Mouse (Mus musculus) cerebellum, adult 9-11 months (tissue): ENCODE data around the gene Kifap3.
"Not testable (repeated sequence)": the region's sequence is repeated elsewhere in the genome, so short reads cannot be mapped to it uniquely, and the experiment has no call there.

ENCODE experiments used
- DNase-seq: peaks from one replicate; pipeline ENCODE4 v3.0.0; 2022

The Kifap3 gene

DNA sequence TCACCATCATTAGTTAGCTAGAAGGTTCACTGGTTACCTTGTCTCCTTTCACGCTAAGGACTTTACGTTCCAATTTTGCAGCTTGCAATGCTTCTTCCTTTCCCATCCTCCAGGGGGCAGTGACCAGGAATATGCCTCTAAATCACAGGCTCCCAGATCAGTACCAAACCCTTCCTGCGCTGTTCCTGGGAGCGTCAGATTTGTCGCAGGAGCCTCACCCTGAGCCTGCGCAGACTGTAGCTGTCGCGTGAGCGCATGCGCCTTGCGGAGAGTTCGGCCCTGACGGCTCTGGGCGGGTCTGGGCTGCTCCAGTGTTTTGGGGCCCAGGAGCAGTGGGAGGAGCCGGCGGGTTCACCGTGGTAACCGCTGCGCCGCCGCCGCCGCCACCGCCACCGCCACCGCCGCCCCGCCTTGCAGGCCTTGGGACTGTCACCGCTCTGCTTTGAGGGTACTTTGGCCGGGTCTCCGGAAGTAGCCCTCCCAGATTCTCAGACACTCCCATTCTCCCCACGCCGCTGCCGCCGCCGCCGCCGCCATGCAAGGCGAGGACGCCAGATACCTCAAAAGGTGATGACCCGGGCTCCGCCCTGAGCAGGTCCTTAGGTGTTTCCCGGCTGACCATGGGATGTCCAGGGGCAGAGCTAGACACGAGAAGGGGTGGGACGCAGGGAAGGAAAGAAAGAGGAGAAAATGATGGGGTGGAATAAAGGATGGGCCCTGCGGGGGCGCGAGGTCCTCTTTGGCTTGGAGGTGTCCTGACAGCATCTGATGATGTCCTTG is at the start of gene Kifap3:
Gene Kifap3 (plus strand): TSS at position 248 of the 780 bp plus-strand sequence.
- peak; percentile 99 for DNase-seq

DNA sequence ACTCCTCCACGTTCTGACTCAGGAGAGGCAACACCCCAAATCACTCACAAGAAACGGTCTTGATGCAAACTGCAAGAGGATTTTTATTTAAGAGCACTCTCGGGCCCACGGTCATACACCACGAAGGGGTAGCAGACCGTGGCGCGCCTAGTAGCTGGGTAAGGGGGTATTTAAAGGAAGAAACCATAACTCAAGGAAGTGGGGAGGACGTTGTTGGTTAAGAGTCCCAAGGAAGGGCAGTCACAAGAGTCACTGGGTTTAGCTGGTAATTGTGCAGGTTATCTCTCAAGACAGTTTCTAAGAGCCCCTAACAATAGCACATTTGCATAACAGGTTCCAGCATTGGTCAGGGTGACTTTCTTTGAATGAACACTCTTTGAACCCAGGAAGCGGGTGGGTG is 48.2 kb upstream of the Kifap3 start:
- not testable (repeated sequence) for DNase-seq

DNA sequence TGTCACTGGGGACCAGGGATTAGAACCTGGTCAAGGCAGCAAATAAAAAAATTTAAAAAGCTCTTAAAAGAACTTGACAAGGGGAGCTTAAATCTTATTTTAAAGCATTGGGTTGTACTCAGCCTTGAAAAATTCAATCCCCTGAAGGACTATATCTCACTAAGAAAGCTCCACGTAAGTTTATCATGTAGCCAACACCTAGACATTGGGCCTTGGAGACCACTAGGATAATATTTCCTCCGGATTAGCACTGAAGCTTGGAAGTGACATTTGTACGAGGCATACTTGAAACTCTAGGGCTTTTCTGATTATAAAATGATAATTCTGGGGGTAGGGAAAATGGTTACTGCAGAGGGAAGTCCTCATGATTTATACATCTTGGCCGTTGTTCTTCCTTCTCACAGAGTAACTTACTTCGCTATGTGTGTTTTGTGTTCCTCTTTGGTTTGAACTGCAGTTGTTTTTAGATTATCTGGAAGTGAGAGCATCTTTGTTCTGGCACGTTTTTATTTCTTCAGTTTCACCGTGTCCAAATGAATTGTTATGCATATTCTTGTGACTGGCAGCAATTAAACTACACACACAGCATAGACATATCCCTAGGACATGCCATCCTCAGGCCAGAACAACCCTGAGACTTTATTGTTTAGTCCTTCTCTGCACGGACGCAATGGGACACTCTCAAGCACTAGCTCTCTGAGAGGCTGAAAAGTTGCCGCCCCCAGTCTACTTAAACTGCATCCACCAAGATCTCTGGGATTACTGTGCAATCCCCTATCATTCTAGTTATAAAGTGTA is 42.7 kb upstream of the Kifap3 start:
- no peak for DNase-seq

DNA sequence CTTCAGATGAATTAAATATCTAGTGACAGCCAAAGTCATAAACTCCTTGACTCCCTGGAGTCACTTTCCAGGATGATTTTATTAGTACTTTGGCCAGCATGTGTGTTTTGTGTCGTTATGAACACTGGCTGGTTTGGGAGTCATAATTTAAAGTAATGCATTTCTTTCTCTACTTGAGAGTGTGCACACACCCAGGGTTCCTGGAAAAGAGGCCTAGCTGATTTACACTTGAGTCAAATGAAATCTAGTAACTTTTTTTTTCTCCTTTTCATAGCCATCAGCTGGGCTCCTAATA is 42.2 kb upstream of the Kifap3 start:
- no peak for DNase-seq

DNA sequence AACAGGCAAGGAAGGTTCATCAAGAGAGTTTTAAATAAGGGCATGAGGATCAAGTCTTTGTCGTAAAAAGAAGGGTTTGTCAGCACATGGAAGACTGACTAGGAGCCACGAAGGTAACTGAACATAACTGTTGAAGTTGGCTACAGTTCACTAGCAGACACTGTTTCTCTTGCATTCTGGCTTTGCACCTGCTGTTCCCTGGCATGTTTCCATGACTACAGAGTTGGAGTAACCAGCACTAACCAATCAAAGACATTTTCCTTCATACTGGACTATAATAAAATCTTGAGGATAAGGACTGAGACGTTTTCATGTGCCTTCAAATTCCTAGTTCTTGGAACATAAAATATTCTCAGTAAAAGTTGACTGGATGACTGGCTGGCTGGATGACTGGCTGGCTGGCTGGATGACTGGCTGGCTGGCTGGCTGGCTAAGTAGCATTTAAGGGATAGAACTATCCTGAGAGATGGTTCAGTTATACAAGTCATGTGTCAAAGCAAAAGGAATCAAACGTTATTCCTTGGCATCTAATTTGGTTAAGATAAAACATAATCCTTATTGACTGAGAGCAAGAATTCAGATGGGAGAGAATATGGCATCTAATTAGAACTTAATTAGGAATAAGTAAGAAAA is 27.9 kb upstream of the Kifap3 start:
- no peak for DNase-seq

DNA sequence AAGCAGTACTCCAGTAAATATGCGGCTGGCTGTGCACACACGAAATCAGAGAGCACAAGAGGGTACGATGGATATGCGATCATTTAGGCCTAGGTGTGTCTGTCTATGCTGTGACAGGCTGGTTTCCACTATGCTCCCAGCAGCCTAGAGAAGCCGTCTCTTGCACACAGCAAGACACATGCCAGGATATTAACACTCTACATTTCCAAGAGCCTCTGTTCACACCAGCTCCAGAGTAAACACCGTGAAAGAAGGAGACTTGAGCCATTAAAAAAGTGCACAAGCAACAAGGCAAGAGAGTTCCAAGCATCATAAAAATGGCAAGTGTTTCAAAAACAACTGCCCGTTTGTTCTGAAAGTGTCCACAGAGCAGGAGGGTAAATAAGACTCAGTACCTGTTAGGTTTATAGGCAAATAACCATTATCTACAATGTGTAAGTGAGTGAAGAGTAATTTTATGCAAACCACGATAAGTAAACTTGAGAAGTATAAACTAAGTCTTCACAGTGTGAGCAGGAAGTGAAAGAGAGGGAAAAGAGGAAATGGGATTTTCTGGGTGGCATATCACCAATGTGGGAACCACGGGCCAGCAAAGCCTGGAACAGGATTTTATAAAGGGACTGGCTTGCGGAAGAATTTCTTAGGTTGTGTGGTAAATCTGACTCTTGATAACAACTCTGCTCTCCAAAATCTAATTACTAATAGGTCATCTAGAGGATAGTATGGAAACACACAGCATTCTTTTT is 21.7 kb upstream of the Kifap3 start:
- DNase-seq, result no peak

DNA sequence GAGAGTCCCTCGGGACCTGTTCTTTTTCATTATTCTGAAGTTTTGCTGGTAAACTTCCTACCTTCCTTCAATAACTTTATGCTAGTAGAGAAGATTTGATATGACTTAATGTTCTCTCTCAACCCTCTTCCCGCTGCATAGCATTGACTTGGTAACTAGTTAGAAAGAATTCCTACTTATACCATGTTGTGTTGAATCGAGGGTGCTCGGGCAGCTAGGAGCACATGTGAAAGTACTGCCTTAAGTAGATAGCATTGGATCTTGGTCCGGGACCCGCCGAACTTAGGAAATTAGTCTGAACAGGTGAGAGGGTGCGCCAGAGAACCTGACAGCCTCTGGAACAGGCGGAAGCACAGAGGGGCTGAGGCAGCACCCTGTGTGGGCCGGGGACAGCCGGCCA is 4.2 kb downstream of the Kifap3 start:
- not testable (repeated sequence) for DNase-seq

DNA sequence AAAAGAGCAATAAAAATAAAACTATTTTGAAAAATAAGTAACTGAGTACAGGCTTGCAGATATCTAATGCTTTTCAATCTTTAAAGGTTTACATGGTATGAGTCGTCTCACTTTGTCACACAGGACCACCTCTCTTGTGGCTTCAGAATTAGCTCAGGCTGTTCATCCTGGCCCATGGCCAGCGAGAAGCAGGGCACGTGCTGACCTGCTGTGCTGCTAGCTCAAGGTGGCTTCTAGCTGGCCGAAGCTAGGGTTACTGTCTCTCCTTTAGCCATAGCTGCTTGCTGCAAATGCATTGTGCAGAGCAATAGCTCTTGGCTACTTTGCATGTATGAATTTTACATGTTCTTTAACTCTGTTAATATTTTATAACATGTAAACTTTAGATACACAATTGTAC is 42.0 kb downstream of the Kifap3 start:
- DNase-seq, result peak; percentile 29

DNA sequence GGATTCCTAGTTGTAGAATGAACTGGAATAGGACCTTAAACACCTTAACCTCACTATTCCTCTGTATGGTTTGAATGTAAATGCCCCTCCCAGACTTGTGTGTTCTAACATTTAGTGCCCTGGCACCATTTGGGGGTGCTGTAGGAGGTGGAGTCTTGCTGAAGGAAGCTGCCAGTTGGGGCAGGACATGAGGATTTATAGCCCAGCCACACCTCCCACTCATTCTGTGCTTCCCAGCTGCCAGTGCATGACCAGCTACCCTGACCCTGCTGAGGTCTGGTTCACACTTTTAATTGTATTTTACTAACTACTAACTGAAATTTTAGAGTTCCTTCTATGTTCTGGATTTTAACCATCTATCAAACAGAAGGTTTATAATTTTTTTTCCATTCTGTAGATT is 50.1 kb downstream of the Kifap3 start:
- no peak for DNase-seq

DNA sequence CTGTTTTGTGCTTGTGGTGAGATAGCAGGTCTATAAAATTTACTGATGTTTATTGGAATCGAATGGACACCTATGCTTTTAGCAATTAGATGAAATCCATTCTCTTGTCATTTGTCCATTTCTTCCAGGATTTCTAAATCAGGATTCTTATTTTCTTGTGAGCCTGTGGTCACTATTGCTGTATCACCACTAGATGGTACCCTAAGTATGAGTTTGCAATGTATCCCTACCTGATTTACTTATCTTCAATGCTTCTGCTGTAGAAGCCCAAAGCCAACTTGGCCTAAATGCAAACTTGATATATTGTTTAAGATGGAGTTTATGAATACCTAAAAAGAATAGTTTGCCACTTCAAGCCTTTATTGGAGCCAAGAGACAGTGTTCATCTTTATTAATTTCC is 54.7 kb downstream of the Kifap3 start:
- no peak for DNase-seq

DNA sequence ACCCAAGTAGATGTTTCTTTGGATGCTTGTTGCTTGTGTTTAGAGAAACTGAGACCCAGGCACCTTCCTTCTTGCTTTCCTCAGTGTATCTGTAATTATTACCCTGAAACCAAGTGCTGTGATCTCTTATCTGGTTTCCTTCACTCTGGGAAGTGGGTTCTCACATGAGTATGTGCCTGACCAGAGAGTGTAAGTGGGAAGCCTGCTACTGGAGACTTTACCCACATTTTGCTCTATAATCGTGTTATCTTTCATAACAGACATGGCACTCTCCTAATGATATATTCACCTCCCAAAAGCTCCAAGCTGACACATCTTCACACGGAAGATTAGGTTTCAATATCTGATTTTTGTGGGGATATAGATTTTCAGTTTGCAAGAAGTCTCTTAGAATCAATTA is 55.7 kb downstream of the Kifap3 start:
- no peak for DNase-seq

DNA sequence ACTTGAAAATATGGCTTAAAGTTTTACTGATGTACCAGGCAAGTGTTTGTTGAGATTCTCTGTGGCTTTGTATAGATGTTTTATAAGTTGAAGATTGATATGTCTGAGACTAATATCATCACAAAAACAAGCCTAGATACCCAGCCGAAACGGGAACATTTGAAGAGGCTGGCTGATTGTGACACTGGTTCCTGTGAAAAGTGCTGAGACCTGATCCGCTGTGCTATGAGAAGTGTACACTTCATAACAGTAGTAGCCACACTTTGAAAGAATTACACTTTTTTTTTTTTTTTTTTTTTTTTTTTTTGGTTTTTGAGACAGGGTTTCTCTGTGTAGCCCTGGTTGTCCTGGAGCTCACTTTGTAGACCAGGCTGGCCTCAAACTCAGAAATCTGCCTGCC is 59.1 kb downstream of the Kifap3 start:
- not testable (repeated sequence) for DNase-seq

DNA sequence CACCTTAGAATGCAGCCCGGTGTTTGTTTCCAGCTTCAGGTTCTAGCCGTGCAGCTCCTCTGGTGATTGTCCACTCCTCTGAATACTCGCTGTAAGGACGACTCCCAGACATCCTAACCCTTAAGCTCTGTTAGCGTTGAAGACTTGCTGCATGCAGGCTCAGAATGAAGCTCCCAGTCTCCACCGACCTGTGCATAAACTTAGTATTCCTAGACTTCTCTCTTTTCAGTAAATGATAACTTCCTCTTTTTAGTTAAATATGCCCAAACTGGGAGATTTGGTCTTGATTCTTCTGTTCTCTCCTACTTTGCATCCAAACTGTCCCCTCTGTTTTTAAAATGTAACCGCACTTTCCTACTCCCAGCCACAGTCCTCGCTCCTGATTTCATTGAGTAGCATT is 61.2 kb downstream of the Kifap3 start:
- DNase-seq, result no peak

DNA sequence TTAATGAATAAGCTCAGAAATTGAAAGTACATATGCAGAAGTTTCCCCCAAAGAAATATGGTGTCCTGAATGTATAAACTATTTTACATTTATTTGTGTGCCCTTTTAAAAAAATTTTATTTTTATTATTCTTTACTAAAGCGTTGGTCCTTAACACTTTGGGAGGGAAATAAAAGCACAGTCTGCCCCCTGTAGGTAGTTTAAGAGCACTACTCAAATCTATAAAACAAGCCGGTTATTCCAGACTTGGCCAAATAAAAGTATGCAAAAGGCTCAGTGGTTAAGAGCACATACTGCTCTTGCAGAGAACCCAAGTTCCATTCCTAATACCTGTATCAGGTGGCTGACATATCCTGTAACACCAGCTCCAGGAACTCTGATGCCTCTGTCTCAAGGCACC is 62.9 kb downstream of the Kifap3 start:
- DNase-seq, result no peak

DNA sequence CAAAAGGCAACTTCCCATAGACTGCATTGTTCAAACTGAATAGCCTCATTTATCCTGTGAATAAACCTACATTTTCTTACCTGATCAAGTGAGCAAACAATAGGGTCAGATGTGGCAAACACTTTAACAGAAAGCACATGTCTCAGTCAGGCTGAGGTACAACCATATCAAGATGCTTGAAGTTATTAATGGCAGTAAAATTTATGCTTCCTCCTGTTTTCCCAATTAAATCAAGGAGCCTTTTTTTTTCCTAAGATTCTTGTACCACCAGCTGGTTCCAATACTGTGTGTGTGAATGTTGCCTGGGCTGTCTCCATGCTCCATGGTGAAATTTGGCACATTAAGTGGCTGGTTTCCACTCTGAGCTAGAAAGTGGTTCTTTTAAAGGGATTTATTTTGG is 64.5 kb downstream of the Kifap3 start:
- no peak for DNase-seq

DNA sequence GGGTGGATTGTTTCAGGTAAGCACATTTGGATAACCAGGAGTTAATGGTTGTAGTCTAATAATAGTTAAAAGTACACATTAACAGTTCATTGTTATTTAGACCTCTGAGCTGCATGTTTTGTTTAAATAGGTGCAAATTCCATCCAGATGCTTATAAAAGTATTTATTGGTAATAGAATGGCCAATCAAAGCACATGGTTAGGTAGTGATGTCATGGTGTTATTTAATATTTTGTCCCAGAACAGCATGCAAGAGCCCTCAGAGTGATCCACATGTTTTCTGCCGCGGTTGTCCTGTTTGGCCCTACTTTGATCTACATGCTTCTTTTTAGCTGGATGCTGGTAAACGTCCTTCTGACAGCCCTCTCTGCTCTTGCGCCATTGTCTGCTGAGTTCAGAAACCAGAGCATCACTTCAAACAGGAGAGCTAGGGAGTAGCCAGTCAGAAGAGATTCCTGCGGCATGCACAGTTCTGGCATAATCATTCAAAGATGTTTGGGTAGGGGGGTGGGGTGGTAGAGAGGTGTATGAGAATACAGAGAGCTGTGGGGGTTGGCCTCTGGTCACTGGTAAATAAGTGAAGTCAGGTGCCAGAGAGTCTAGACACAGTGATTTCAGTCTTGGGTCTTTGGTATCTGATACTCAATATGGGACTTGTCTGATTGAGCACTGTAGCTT is 73.6 kb downstream of the Kifap3 start:
- no peak for DNase-seq

DNA sequence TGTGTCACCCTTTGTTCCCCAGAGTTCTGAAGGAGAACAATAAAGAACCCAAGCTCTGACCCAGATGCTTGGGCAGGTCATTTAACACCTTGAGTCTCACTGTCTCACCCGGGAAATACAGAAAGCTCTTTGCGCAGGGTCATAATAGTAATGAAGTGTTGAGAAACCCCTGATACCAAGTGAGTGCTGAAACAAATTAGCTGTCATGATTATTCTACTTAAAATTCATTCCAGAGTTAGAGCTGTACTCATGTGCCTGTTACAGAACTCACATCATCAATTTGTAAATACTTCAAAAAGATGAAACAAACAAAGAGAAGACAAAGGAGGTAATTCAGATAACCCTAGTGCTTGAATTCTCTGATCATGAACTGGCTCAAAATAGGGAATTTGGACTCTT is 79.0 kb downstream of the Kifap3 start:
- DNase-seq, result no peak

DNA sequence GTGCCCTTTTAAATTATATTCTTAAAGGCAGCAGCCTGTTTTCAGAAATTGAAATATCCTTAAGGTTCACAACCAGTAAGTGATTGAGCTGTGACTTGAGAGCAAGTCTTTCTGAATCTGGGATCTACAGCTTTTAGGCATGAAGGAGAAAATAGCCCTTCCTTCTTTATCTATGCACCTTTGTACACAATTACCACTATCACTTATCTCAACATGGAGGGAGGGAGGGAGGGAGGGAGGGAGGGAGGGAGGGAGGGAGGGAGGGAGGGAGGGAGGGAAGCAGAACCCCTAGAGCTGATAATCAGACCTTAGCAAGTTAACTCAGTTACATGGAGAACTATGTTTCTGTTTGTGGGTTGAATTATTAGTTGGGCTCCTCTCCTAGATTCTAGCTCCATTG is 82.2 kb downstream of the Kifap3 start:
- no peak for DNase-seq

DNA sequence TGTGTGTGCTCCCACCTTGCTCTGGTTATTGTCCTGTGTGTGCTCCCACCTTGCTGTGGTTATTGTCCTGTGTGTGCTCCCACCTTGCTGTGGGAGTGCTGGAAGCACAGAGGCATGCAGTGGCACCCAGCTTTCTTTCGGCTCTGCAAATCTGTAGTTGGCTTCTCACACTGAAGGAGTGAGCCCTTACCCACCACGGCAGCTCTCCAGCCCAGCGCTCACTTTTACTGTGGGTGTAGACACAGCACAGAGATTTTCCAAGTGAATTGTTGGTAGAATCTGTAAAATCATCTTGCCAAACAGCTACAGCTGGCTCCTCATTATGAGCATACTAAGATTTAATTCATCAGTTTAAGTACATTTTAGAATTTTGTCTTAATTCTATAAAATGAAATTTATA is 93.8 kb downstream of the Kifap3 start:
- DNase-seq, result no peak

DNA sequence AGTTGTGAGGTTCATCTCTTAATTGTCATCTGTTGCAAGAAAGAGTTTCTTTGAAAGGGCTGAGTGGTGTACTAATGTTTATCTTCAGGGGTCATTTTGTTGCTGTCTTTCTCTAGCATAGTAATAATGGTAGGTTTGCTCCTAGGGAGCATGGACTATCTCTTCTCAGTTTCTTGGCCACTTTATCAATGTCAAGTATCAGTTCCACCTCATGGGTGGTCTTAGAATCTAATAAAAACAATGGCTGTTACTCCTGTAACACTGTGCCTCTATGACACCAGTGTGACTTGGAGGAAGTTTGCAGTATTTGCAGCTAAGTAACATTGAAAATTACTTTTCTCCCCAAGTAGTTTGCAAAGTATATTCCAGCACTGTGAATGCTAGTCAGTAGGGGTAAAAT is 110.2 kb downstream of the Kifap3 start:
- DNase-seq, result no peak

DNA sequence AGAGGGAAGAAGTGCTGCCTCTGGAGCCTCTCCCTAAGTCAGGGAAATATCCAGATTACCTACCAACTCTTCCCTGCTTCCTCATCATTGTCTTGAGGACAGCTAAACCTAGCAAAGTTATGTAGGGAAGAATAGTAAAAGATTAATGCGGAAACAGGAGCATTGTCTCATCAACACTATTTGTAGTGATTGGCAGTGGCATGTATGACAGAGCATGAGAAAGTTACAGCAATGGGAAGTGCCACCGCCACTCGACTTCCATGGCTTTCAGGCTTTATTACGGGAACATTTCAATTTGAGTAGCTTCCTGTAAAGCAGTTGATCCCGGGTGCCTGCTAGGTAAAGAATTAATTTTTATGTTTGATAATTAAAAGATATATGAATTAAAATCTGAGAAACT is 113.9 kb downstream of the Kifap3 start:
- DNase-seq, result no peak

DNA sequence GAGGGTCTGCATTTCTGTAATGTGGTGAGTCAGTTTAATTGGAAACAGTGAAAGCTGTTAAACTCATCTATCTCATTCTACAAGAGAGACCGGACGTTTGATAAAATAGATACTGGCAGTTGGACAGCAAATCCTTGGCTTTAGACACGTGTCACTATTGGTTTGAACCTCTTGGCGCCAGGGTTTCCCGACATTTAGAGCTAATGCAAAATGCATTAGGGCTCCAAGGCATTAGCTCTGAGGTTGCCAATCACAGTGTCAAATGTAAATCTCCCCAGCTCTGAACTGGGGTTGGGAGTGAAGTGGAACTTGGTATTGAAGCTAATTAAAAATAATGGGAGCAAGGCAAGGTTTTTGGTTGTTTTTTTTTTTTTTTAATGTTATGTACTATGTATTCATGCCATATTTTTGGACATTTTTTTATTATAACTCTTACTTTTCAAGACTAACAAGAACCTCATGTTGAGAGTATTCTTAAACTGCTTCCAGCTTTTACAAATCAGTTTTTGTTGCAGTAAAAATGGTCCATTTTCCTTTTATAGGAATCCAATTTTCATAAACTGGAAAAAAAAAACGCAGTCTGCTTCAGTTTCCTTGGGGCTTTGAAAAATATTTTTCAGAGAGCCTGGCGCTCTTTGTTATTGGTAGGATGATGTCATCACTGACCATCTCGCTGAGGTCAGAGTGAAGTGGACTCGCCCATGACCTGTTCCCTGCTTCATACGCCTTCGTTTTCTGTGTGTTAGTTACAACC is 114.6 kb downstream of the Kifap3 start:
- no peak for DNase-seq
